ENCODE assay signal across 13 mouse cellular contexts in genomic region chr12:84962606-84963005, GRCm38 (mm10). TPM values are rescaled to one million over a fixed set of nuclear protein-coding genes. Genes with fewer than 3 reads are reported as not detected.
A peak's percentile ranks its signal among the peaks of the same experiment; 100 is the strongest.
DNase-seq lines count a peak whose midpoint lies in the region; ATAC-seq and TF ChIP-seq lines count a peak whose summit lies in the region.
"Had no signal": no experiment of that assay in that cellular context is flagged by ENCODE, and none has a peak within 500 bp of the region (broad histone marks: within the 10 kb centered on the region; RNA-seq: fewer than 3 reads in every experiment).

No protein-coding gene starts in this region.

- no peak for TF ChIP-seq POLR2A in cerebellum, adult 2 months (IDR thresholded peaks at IDR 0.05; ENCODE audit: borderline replicate concordance, insufficient read depth, low read length)

- no peak overlapping the region for H3K27ac ChIP-seq in intestine, embryonic 15.5 days
- H3K27ac ChIP-seq in intestine, postnatal 0 days (ENCODE audit: low read depth, low read length) = no peak overlapping the region
- peak overlapping the region; percentile 84 for H3K27ac ChIP-seq in liver, embryonic 11.5 days (ENCODE audit: low read depth, low read length)
- H3K27ac ChIP-seq in cerebellum, adult 2 months (ENCODE audit: insufficient read depth, low read length) = no peak overlapping the region
- H3K27ac ChIP-seq: hindbrain, embryonic 10.5 days; neural tube, embryonic 12.5 days had no signal

- ATAC-seq in intestine, embryonic 15.5 days = peak; percentile 61; the same call in 1 of the 2 replicates
- no peak for ATAC-seq in intestine, postnatal 0 days
- ATAC-seq in erythroblast, adult 5-6 weeks (replicated peaks; ENCODE audit: low FRiP score, poor library complexity, severe bottlenecking) = peak; percentile 96
- peak; percentile 99 for ATAC-seq in liver, embryonic 11.5 days (replicated peaks; ENCODE audit: low FRiP score)

- H3K9me3 ChIP-seq in intestine, embryonic 15.5 days = no peaks in the 10 kb centered on the region
- no peaks in the 10 kb centered on the region for H3K9me3 ChIP-seq in intestine, postnatal 0 days (ENCODE audit: control insufficient read depth)
- H3K9me3 ChIP-seq in liver, embryonic 11.5 days (ENCODE audit: control insufficient read depth, low read length) = no peaks in the 10 kb centered on the region
- H3K9me3 ChIP-seq: hindbrain, embryonic 10.5 days; neural tube, embryonic 12.5 days had no signal

- no peaks in the 10 kb centered on the region for H3K36me3 ChIP-seq in intestine, embryonic 15.5 days
- peaks cover 9% of the 10 kb centered on the region for H3K36me3 ChIP-seq in intestine, postnatal 0 days (ENCODE audit: control insufficient read depth, insufficient read depth)
- peaks cover 5% of the 10 kb centered on the region for H3K36me3 ChIP-seq in liver, embryonic 11.5 days (ENCODE audit: control insufficient read depth, insufficient read depth, low read length)

- H3K27me3 ChIP-seq in intestine, embryonic 15.5 days (replicated peaks) = no peaks in the 10 kb centered on the region
- H3K27me3 ChIP-seq in intestine, postnatal 0 days (replicated peaks; ENCODE audit: control insufficient read depth, insufficient read depth, low read length) = no peaks in the 10 kb centered on the region
- H3K27me3 ChIP-seq in liver, embryonic 11.5 days (replicated peaks; ENCODE audit: control insufficient read depth, insufficient read depth, low read length) = no peaks in the 10 kb centered on the region
- H3K27me3 ChIP-seq in cerebellum, adult 2 months (ENCODE audit: control insufficient read depth, insufficient read depth, low read length) = no peaks in the 10 kb centered on the region
- H3K27me3 ChIP-seq: neural tube, embryonic 12.5 days had no signal

- no peak for TF ChIP-seq CTCF in intestine, postnatal 0 days (IDR thresholded peaks at IDR 0.05; ENCODE audit: low read depth)
- no peak for TF ChIP-seq CTCF in cerebellum, adult 2 months (IDR thresholded peaks at IDR 0.05; ENCODE audit: borderline replicate concordance, insufficient read depth, low read depth, low read length)

- H3K4me2 ChIP-seq in intestine, embryonic 15.5 days (replicated peaks) = no peak overlapping the region
- no peak overlapping the region for H3K4me2 ChIP-seq in intestine, postnatal 0 days (replicated peaks; ENCODE audit: low read depth)
- H3K4me2 ChIP-seq in liver, embryonic 11.5 days = peak overlapping the region; percentile 57
- H3K4me2 ChIP-seq: midbrain, embryonic 11.5 days; neural tube, embryonic 12.5 days had no signal

- H3K4me3 ChIP-seq in intestine, embryonic 15.5 days (replicated peaks) = no peak overlapping the region
- H3K4me3 ChIP-seq in intestine, postnatal 0 days (ENCODE audit: low read depth, low read length) = no peak overlapping the region
- peak overlapping the region; percentile 12; the same call in 1 of the 2 replicates for H3K4me3 ChIP-seq in liver, embryonic 11.5 days (ENCODE audit: low read depth, low read length)
- H3K4me3 ChIP-seq in cerebellum, adult 2 months (replicated peaks; ENCODE audit: insufficient read depth, low read depth, low read length) = no peak overlapping the region
- H3K4me3 ChIP-seq: hindbrain, embryonic 10.5 days; neural tube, embryonic 12.5 days had no signal

- WGBS in intestine, embryonic 15.5 days = 75% methylated on average over 7 of the region's 7 CpGs
- WGBS in intestine, postnatal 0 days = 65% methylated on average over 7 of the region's 7 CpGs
- 42% methylated on average over 7 of the region's 7 CpGs for WGBS in liver, embryonic 11.5 days
- WGBS in cerebellum, adult 2 months = 79% methylated on average over 7 of the region's 7 CpGs

- H3K4me1 ChIP-seq in intestine, embryonic 15.5 days (replicated peaks) = no peaks in the 10 kb centered on the region
- H3K4me1 ChIP-seq in intestine, postnatal 0 days (replicated peaks; ENCODE audit: control insufficient read depth, insufficient read depth, low read length) = no peaks in the 10 kb centered on the region
- peaks cover 20% of the 10 kb centered on the region for H3K4me1 ChIP-seq in liver, embryonic 11.5 days (replicated peaks; ENCODE audit: control insufficient read depth, insufficient read depth, low read length)
- H3K4me1 ChIP-seq in cerebellum, adult 2 months (ENCODE audit: control insufficient read depth, insufficient read depth, low read length) = no peaks in the 10 kb centered on the region
- H3K4me1 ChIP-seq: hindbrain, embryonic 10.5 days; neural tube, embryonic 12.5 days had no signal

- no peak for DNase-seq in liver, embryonic 11.5 days (ENCODE audit: low spot score)
- DNase-seq in spleen, postnatal 36 days (ENCODE audit: low spot score in 2 of 2) = peak; percentile 32 to 54
- no peak for DNase-seq in retina, postnatal 1 day
- no peak for DNase-seq in cerebellum, adult 2 months
- DNase-seq in frontal cortex, postnatal 14 days (ENCODE audit: low spot score in 2 of 2) = no peak
- DNase-seq: cerebellum, adult 9-10 months; kidney, adult 8-10 months had no signal

- no peak overlapping the region for H3K9ac ChIP-seq in intestine, embryonic 15.5 days
- H3K9ac ChIP-seq in intestine, postnatal 0 days (ENCODE audit: low read depth, low read length) = no peak overlapping the region
- H3K9ac ChIP-seq in liver, embryonic 11.5 days (ENCODE audit: low read depth, low read length) = peak overlapping the region; percentile 58; the same call in 1 of the 2 replicates
- H3K9ac ChIP-seq: neural tube, embryonic 12.5 days had no signal

RNA-seq across cellular contexts. Expression of gene Fcf1, which starts 8.1 kb away (rescaled TPM):
- 134 and 141 TPM in 2 replicates for polyA plus RNA-seq in intestine, embryonic 15.5 days (2015; fragmentation: Nextera tagmentation; extraction: Ambion mirVana)
- 91.3 and 97.3 TPM in 2 replicates for polyA plus RNA-seq in intestine, postnatal 0 days (2015; fragmentation: Nextera tagmentation; extraction: Ambion mirVana)
- 34.8 and 45.6 TPM in 2 replicates for total RNA-seq in erythroblast, adult 5-6 weeks (2015; ENCODE audit: low replicate concordance)
- total RNA-seq in erythroblast, adult 5-6 weeks (2017; ENCODE audit: low replicate concordance) = 26.7 and 61.2 TPM in 2 replicates
- 205 and 215 TPM in 2 replicates for polyA plus RNA-seq in liver, embryonic 11.5 days (2014; fragmentation: Nextera tagmentation; extraction: Ambion mirVana)
- 84.3 and 88.6 TPM in 2 replicates for polyA plus RNA-seq in cerebellum, adult 2 months (2012; rRNA removed)

RNA-seq across cellular contexts. Expression of gene Arel1, which starts 8.1 kb away (rescaled TPM):
- polyA plus RNA-seq in intestine, embryonic 15.5 days (2015; fragmentation: Nextera tagmentation; extraction: Ambion mirVana) = 8.7 and 9.3 TPM in 2 replicates
- polyA plus RNA-seq in intestine, postnatal 0 days (2015; fragmentation: Nextera tagmentation; extraction: Ambion mirVana) = 5.1 and 5.5 TPM in 2 replicates
- total RNA-seq in erythroblast, adult 5-6 weeks (2015; ENCODE audit: low replicate concordance) = 126 and 147 TPM in 2 replicates
- 216 and 219 TPM in 2 replicates for total RNA-seq in erythroblast, adult 5-6 weeks (2017; ENCODE audit: low replicate concordance)
- polyA plus RNA-seq in liver, embryonic 11.5 days (2014; fragmentation: Nextera tagmentation; extraction: Ambion mirVana) = 19.6 and 22.9 TPM in 2 replicates
- 57.2 and 60.3 TPM in 2 replicates for polyA plus RNA-seq in cerebellum, adult 2 months (2012; rRNA removed)

RNA-seq across cellular contexts. Expression of gene Ylpm1, which starts 33.5 kb away (rescaled TPM):
- polyA plus RNA-seq in intestine, embryonic 15.5 days (2015; fragmentation: Nextera tagmentation; extraction: Ambion mirVana) = 22.1 and 22.6 TPM in 2 replicates
- polyA plus RNA-seq in intestine, postnatal 0 days (2015; fragmentation: Nextera tagmentation; extraction: Ambion mirVana) = 12.4 and 12.8 TPM in 2 replicates
- total RNA-seq in erythroblast, adult 5-6 weeks (2015; ENCODE audit: low replicate concordance) = 25.1 and 28.4 TPM in 2 replicates
- 17.2 and 46.0 TPM in 2 replicates for total RNA-seq in erythroblast, adult 5-6 weeks (2017; ENCODE audit: low replicate concordance)
- polyA plus RNA-seq in liver, embryonic 11.5 days (2014; fragmentation: Nextera tagmentation; extraction: Ambion mirVana) = 25.5 and 30.7 TPM in 2 replicates
- 62.4 and 64.0 TPM in 2 replicates for polyA plus RNA-seq in cerebellum, adult 2 months (2012; rRNA removed)

Comparison
In these comparisons a context has a peak if more than half of its experiments do, and no peak if none do; other contexts are left out.
1. DNase-seq: peak in spleen, postnatal 36 days (2 of 2); none in liver, embryonic 11.5 days (single experiment), retina, postnatal 1 day (single experiment), cerebellum, adult 2 months (0 of 2) and frontal cortex, postnatal 14 days (0 of 2).